Mouse (Mus musculus) liver, embryonic 12.5 days (tissue): ENCODE measurements at regions not wholly inside any gene's neighbourhood (a gene's known extent, or its start where the extent isn't known, plus 50 kb on each side); places are given as distances from the start of the nearest gene placed in this dataset.

Experiments
- ATAC-seq: fragments of 200-750 bp; cut with Nextera tagmentation; 2 replicates; pipeline ENCODE4 v1.8.0; 2017; ENCODE audit warnings: moderate number of reproducible peaks, mild to moderate bottlenecking, moderate library complexity
- H3K27ac ChIP-seq: fragments of 300-500 bp; sonication (generic); 2 replicates; pipeline ENCODE4 v1.5.1; 2016; ENCODE audit warnings: mild to moderate bottlenecking
- H3K27me3 ChIP-seq: fragments of 300-500 bp; sonication (generic); replicated peaks from 2 replicates; pipeline ENCODE4 v1.6.1; 2016; ENCODE audit warnings: mild to moderate bottlenecking, moderate library complexity
- H3K36me3 ChIP-seq: fragments of 300-500 bp; sonication (generic); 2 replicates; pipeline ENCODE4 v1.6.1; 2016; ENCODE audit warnings: mild to moderate bottlenecking, moderate library complexity
- H3K4me1 ChIP-seq: fragments of 300-500 bp; sonication (generic); 2 replicates; pipeline ENCODE4 v1.6.1; 2016
- H3K4me2 ChIP-seq: fragments of 300-500 bp; sonication (generic); 2 replicates; pipeline ENCODE4 v1.6.1; 2016; ENCODE audit warnings: mild to moderate bottlenecking, moderate library complexity
- H3K4me3 ChIP-seq: fragments of 300-500 bp; sonication (generic); 2 replicates; pipeline ENCODE4 v1.5.1; 2016; ENCODE audit warnings: mild to moderate bottlenecking, moderate library complexity
- H3K9ac ChIP-seq: fragments of 300-500 bp; sonication (generic); 2 replicates; pipeline ENCODE4 v1.6.1; 2016; ENCODE audit warnings: mild to moderate bottlenecking, moderate library complexity
- H3K9me3 ChIP-seq: fragments of 300-500 bp; sonication (generic); replicated peaks from 2 replicates; pipeline ENCODE4 v1.6.1; 2016; ENCODE audit warnings: mild to moderate bottlenecking, moderate library complexity
- WGBS: fragments of 180-500 bp; shearing (Covaris S2); methylation state at CpG from one replicate; pipeline ENCODE4 v1.1.7; 2016; ENCODE audit not compliant: insufficient replicate concordance; 5-methylcytosine and 5-hydroxymethylcytosine counted together

- H3K9ac ChIP-seq, result no peak overlapping the region
- H3K4me1 ChIP-seq, result no peaks in the 10 kb centered on the region
- ATAC-seq, result no peak
- no peaks in the 10 kb centered on the region for H3K9me3 ChIP-seq
- no peak overlapping the region for H3K27ac ChIP-seq
- H3K36me3 ChIP-seq, result no peaks in the 10 kb centered on the region
- no peak overlapping the region for H3K4me2 ChIP-seq
- H3K4me3 ChIP-seq, result no peak overlapping the region
- H3K27me3 ChIP-seq, result 0 out of 2 replicates have a peak, but pooled peaks cover 5% of the 10 kb centered on the region
- 62% methylated on average over 3 of the region's 3 CpGs for WGBS
Measured at GRCm38 (mm10) chr13:73031217-73031616, 229.1 kb upstream of the Irx4 start.

GRCm38 (mm10) chr13:73033055-73033454, 227.2 kb upstream of the Irx4 start:
- no peaks in the 10 kb centered on the region for H3K36me3 ChIP-seq
- WGBS, result 18% methylated on average over 3 of the region's 3 CpGs

GRCm38 (mm10) chr13:73034065-73034831, 226.0 kb upstream of the Irx4 start:
- Histone ChIP-seq H3K4me1 (no peaks in the 10 kb centered on the region), H3K36me3 (no peaks in the 10 kb centered on the region), H3K9me3 (no peaks in the 10 kb centered on the region), H3K4me3 (no peak overlapping the region), H3K9ac (no peak overlapping the region), H3K27me3 (0 out of 2 replicates have a peak, but pooled peaks cover 5% of the 10 kb centered on the region), H3K4me2 (no peak overlapping the region), H3K27ac (no peak overlapping the region)
- 32% methylated on average over 10 of the region's 10 CpGs for WGBS
- no peak for ATAC-seq

More at GRCm38 (mm10) chr13:73033055-73033454, 227.2 kb upstream of the Irx4 start:
- Histone ChIP-seq H3K9me3 (no peaks in the 10 kb centered on the region), H3K27ac (no peak overlapping the region), H3K4me2 (no peak overlapping the region), H3K4me3 (no peak overlapping the region), H3K9ac (no peak overlapping the region), H3K27me3 (0 out of 2 replicates have a peak, but pooled peaks cover 5% of the 10 kb centered on the region), H3K4me1 (no peaks in the 10 kb centered on the region)
- no peak for ATAC-seq

- 69% methylated on average over 10 of the region's 10 CpGs for WGBS
Measured at GRCm38 (mm10) chr13:73034886-73035285, 225.4 kb upstream of the Irx4 start.

GRCm38 (mm10) chr13:73035336-73035940, 224.8 kb upstream of the Irx4 start:
- whole genome bisulfite sequencing, result 40% methylated on average over 2 of the region's 2 CpGs
- Histone ChIP-seq H3K36me3 (no peaks in the 10 kb centered on the region), H3K4me2 (no peak overlapping the region), H3K27ac (no peak overlapping the region), H3K4me1 (no peaks in the 10 kb centered on the region), H3K27me3 (0 out of 2 replicates have a peak, but pooled peaks cover 5% of the 10 kb centered on the region), H3K9ac (no peak overlapping the region), H3K9me3 (no peaks in the 10 kb centered on the region), H3K4me3 (no peak overlapping the region)
- no peak for ATAC-seq

More at GRCm38 (mm10) chr13:73034886-73035285, 225.4 kb upstream of the Irx4 start:
- H3K27ac ChIP-seq, result no peak overlapping the region
- ATAC-seq, result no peak
- H3K4me1 ChIP-seq, result no peaks in the 10 kb centered on the region
- H3K4me3 ChIP-seq, result no peak overlapping the region
- 0 out of 2 replicates have a peak, but pooled peaks cover 5% of the 10 kb centered on the region for H3K27me3 ChIP-seq
- no peaks in the 10 kb centered on the region for H3K36me3 ChIP-seq
- H3K9ac ChIP-seq, result no peak overlapping the region
- no peak overlapping the region for H3K4me2 ChIP-seq
- no peaks in the 10 kb centered on the region for H3K9me3 ChIP-seq

- no peaks in the 10 kb centered on the region for H3K27me3 ChIP-seq
- H3K9ac ChIP-seq, result no peak overlapping the region
- H3K9me3 ChIP-seq, result no peaks in the 10 kb centered on the region
- no peaks in the 10 kb centered on the region for H3K36me3 ChIP-seq
- H3K4me2 ChIP-seq, result no peak overlapping the region
- H3K4me3 ChIP-seq, result no peak overlapping the region
- no peak for ATAC-seq
- no peak overlapping the region for H3K27ac ChIP-seq
- 75% methylated on average over 5 of the region's 5 CpGs for WGBS
- H3K4me1 ChIP-seq, result no peaks in the 10 kb centered on the region
Measured at GRCm38 (mm10) chr13:73039731-73040130, 220.5 kb upstream of the Irx4 start.

- WGBS, result 52% methylated on average over 14 of the region's 14 CpGs
- no peak overlapping the region for H3K4me2 ChIP-seq
- H3K36me3 ChIP-seq, result no peaks in the 10 kb centered on the region
- H3K9me3 ChIP-seq, result no peaks in the 10 kb centered on the region
- H3K27me3 ChIP-seq, result no peaks in the 10 kb centered on the region
- no peak overlapping the region for H3K4me3 ChIP-seq
- H3K9ac ChIP-seq, result no peak overlapping the region
- H3K27ac ChIP-seq, result no peak overlapping the region
- H3K4me1 ChIP-seq, result no peaks in the 10 kb centered on the region
- ATAC-seq, result no peak
Measured at GRCm38 (mm10) chr13:73041233-73042040, 218.8 kb upstream of the Irx4 start.

- Histone ChIP-seq H3K27ac (no peak overlapping the region), H3K4me3 (no peak overlapping the region), H3K4me1 (no peaks in the 10 kb centered on the region), H3K36me3 (no peaks in the 10 kb centered on the region), H3K9me3 (no peaks in the 10 kb centered on the region), H3K27me3 (no peaks in the 10 kb centered on the region), H3K4me2 (no peak overlapping the region), H3K9ac (no peak overlapping the region)
- 67% methylated on average over 13 of the region's 13 CpGs for WGBS
- no peak for ATAC-seq
Measured at GRCm38 (mm10) chr13:73069840-73070530, 190.3 kb upstream of the Irx4 start.

- no peak overlapping the region for H3K27ac ChIP-seq
- no peaks in the 10 kb centered on the region for H3K36me3 ChIP-seq
- no peak overlapping the region for H3K4me3 ChIP-seq
- no peaks in the 10 kb centered on the region for H3K4me1 ChIP-seq
- no peak overlapping the region for H3K4me2 ChIP-seq
- ATAC-seq, result no peak
- H3K9me3 ChIP-seq, result no peaks in the 10 kb centered on the region
- H3K9ac ChIP-seq, result no peak overlapping the region
- no peaks in the 10 kb centered on the region for H3K27me3 ChIP-seq
- WGBS, result 71% methylated on average over 7 of the region's 7 CpGs
Measured at GRCm38 (mm10) chr13:73070531-73070908, 189.8 kb upstream of the Irx4 start.

GRCm38 (mm10) chr13:73071032-73071431, 189.2 kb upstream of the Irx4 start:
- Histone ChIP-seq H3K9me3 (no peaks in the 10 kb centered on the region), H3K27ac (no peak overlapping the region), H3K27me3 (no peaks in the 10 kb centered on the region), H3K4me2 (no peak overlapping the region), H3K4me1 (no peaks in the 10 kb centered on the region), H3K36me3 (no peaks in the 10 kb centered on the region), H3K9ac (no peak overlapping the region), H3K4me3 (no peak overlapping the region)
- WGBS, result 65% methylated on average over 8 of the region's 8 CpGs
- ATAC-seq, result no peak

- no peak overlapping the region for H3K4me2 ChIP-seq
- H3K36me3 ChIP-seq, result no peaks in the 10 kb centered on the region
- H3K4me3 ChIP-seq, result no peak overlapping the region
- no peak for ATAC-seq
- WGBS, result 44% methylated on average over 6 of the region's 6 CpGs
- H3K27ac ChIP-seq, result no peak overlapping the region
- no peaks in the 10 kb centered on the region for H3K27me3 ChIP-seq
- H3K4me1 ChIP-seq, result no peaks in the 10 kb centered on the region
- no peak overlapping the region for H3K9ac ChIP-seq
- H3K9me3 ChIP-seq, result no peaks in the 10 kb centered on the region
Measured at GRCm38 (mm10) chr13:73071854-73072852, 188.1 kb upstream of the Irx4 start.
